Mouse (Mus musculus) myocyte (in vitro differentiated cells): ENCODE data around the gene Hilpda. TPM values are rescaled to one million over a fixed set of nuclear protein-coding genes. Genes with fewer than 3 reads are reported as not detected.

Source experiments
- H3K27me3 ChIP-seq: one replicate; pipeline ENCODE4 v1.6.1; 2011; ENCODE audit not compliant: control insufficient read depth, insufficient read depth, insufficient read length
- H3K36me3 ChIP-seq: one replicate; pipeline ENCODE4 v1.6.1; 2011; ENCODE audit not compliant: control insufficient read depth, insufficient read depth
- H3K4me2 ChIP-seq: one replicate; pipeline ENCODE4 v1.6.1; 2011; ENCODE audit warnings: low read depth, control low read depth
- H3K4me3 ChIP-seq: one replicate; pipeline ENCODE4 v1.5.1; 2011; ENCODE audit warnings: mild to moderate bottlenecking, control low read depth, moderate library complexity
- H3K79me2 ChIP-seq: one replicate; pipeline ENCODE4 v1.6.1; 2011; ENCODE audit not compliant: control insufficient read depth, insufficient read depth
- H3ac ChIP-seq: one replicate; pipeline ENCODE4 v1.6.1; 2011; ENCODE audit not compliant: control insufficient read depth, insufficient read length
- CEBPB ChIP-seq: IDR thresholded peaks from 2 replicates; pipeline ENCODE4 v1.6.1; 2011; ENCODE audit warnings: mild to moderate bottlenecking, moderate library complexity; ENCODE audit not compliant: poor library complexity, insufficient read depth, severe bottlenecking
- E2F4 ChIP-seq: IDR thresholded peaks from one replicate; pipeline ENCODE4 v1.6.1; 2011; ENCODE audit warnings: mild to moderate bottlenecking, control low read depth, moderate library complexity; ENCODE audit not compliant: insufficient read depth
- MAX ChIP-seq: IDR thresholded peaks from one replicate; pipeline ENCODE4 v1.6.1; 2011; ENCODE audit warnings: low read depth, mild to moderate bottlenecking, control low read depth
- MYOD1 ChIP-seq, 3 experiments: IDR thresholded peaks; one replicate each; pipeline ENCODE4 v1.6.1; 2011; ENCODE audit warnings: control low read depth in 2 of 3, low read depth in 2 of 3, mild to moderate bottlenecking in 2 of 3, moderate library complexity in 1 of 3; ENCODE audit not compliant: insufficient read length in 2 of 3, control insufficient read depth in 1 of 3
- MYOG ChIP-seq, 3 experiments: IDR thresholded peaks; one replicate each; pipeline ENCODE4 v1.6.1; 2011; ENCODE audit warnings: control low read depth in 2 of 3, low read depth in 2 of 3, mild to moderate bottlenecking in 2 of 3; ENCODE audit not compliant: insufficient read length in 2 of 3, control insufficient read depth in 1 of 3, insufficient read depth in 1 of 3
- POLR2A ChIP-seq: IDR thresholded peaks from one replicate; pipeline ENCODE4 v1.6.1; 2011; ENCODE audit warnings: low read depth, mild to moderate bottlenecking, control low read depth, moderate library complexity; ENCODE audit not compliant: insufficient read length
- POLR2AphosphoS2 ChIP-seq: IDR thresholded peaks from one replicate; pipeline ENCODE4 v1.6.1; 2011; ENCODE audit warnings: low read depth, control low read depth; ENCODE audit not compliant: insufficient read length
- REST ChIP-seq: IDR thresholded peaks from one replicate; pipeline ENCODE4 v1.6.1; 2011; ENCODE audit warnings: mild to moderate bottlenecking, control low read depth, moderate library complexity; ENCODE audit not compliant: insufficient read depth, insufficient read length
- SRF ChIP-seq: IDR thresholded peaks from one replicate; pipeline ENCODE4 v1.6.1; 2011; ENCODE audit warnings: low read depth; ENCODE audit not compliant: control insufficient read depth, insufficient read length
- TCF12 ChIP-seq: IDR thresholded peaks from one replicate; pipeline ENCODE4 v1.6.1; 2011; ENCODE audit warnings: mild to moderate bottlenecking, control low read depth; ENCODE audit not compliant: poor library complexity, insufficient read depth, severe bottlenecking
- TCF3 ChIP-seq: IDR thresholded peaks from one replicate; pipeline ENCODE4 v1.6.1; 2011; ENCODE audit warnings: low read depth, control low read depth; ENCODE audit not compliant: insufficient read length
- USF1 ChIP-seq: IDR thresholded peaks from one replicate; pipeline ENCODE4 v1.6.1; 2011; ENCODE audit warnings: low read depth, mild to moderate bottlenecking, control low read depth, moderate library complexity
- polyA plus RNA-seq: library from polyadenylated mRNA; unstranded; fragments of >200 nt; fragmentation: generic; extraction: Trizol; gene quantifications from one replicate; pipeline ENCODE4 v1.2.1, GENCODE M21; 2012; ENCODE audit warnings: missing spikeins

The Hilpda gene
- polyA plus RNA-seq, 1 experiment = 15.5 TPM

DNA sequence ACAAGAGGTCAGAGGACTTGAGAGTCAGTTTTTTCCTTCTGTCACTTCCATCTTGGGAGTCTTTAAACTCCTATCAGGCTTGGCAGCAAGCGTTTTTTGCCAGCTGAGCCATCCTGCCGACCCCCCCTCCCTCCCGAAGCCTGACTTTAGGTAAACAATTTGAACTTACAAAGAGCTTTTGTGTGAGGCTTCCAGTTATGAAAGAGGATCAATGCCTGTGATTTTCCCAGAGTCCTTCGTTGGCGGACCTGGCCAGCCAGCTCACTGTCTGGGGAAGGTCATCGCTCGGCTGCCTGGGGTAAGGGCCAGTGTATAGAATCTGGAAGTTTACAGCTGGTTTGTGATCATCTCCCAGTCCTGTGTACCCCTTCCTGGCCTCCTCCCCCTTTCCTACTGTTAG is 8.4 kb downstream of the Hilpda start:
- no peaks in the 10 kb centered on the region for H3K36me3 ChIP-seq
- H3K4me3 ChIP-seq = no peak overlapping the region
- TF ChIP-seq MYOD1 (IDR thresholded peaks at IDR 0.05; ENCODE audit: control insufficient read depth in 1 of 3, insufficient read length in 2 of 3, low read depth in 2 of 3) (no peak), E2F4 (no peak), REST (no peak), POLR2AphosphoS2 (no peak), CEBPB (no peak), SRF (no peak), MYOG (IDR thresholded peaks at IDR 0.05; ENCODE audit: control insufficient read depth in 1 of 3, insufficient read depth in 1 of 3, insufficient read length in 2 of 3, low read depth in 2 of 3) (no peak)
- no peaks in the 10 kb centered on the region for H3K79me2 ChIP-seq
- no peak overlapping the region for H3K4me2 ChIP-seq
- H3K27me3 ChIP-seq = no peaks in the 10 kb centered on the region
- no peak overlapping the region for H3ac ChIP-seq

DNA sequence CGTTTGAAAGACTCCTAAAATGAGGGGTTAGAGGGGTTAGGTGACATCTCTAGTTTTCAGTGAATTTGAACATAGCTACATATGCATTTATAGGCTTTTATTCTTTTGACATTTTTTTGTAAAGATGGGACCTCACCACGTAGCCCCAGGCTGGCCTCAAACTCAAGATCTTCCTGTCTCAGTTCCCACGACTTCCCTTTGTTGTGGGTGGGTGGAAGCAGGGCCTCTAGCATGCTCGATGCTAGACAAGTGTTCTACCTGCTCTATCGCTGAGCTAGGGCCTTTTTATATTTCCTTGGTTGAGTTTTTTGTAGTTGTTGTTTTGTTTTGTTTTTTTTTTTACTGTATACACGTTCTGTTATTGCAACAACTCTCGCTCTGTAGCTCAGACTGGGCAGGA is 14.6 kb downstream of the Hilpda start:
- Histone ChIP-seq H3ac (no peak overlapping the region), H3K27me3 (no peaks in the 10 kb centered on the region), H3K4me3 (no peak overlapping the region), H3K79me2 (no peaks in the 10 kb centered on the region), H3K36me3 (no peaks in the 10 kb centered on the region), H3K4me2 (no peak overlapping the region)
- no peak for TF ChIP-seq POLR2A
- TF ChIP-seq TCF12 = no peak
- no peak for TF ChIP-seq MYOD1 (IDR thresholded peaks at IDR 0.05; ENCODE audit: control insufficient read depth in 1 of 3, insufficient read length in 2 of 3, low read depth in 2 of 3)
- TF ChIP-seq REST = no peak

DNA sequence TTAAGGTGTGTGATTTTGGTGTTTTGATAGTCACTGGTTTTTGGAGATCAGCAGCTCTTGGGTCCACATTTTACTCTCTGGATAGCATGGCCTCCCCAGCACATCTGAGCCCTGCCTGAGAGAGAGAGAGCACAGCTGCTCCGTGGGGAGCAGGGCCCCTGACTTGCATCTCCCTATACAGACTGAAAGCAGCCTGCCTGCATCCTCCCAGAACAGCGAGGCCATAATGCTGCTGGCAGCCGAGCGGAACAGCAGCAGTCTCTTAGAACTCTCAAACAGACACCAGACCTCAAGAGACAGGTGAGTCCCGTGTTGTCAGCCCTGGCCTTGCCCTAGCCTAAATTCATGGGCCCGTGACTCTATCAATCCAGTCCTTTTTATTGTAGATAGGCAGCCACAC is 15.2 kb downstream of the Hilpda start:
- Histone ChIP-seq H3K79me2 (no peaks in the 10 kb centered on the region), H3K4me3 (no peak overlapping the region), H3ac (no peak overlapping the region), H3K27me3 (no peaks in the 10 kb centered on the region), H3K36me3 (no peaks in the 10 kb centered on the region), H3K4me2 (peak overlapping the region; percentile 0)
- no peak for TF ChIP-seq E2F4
- TF ChIP-seq SRF = no peak
- no peak for TF ChIP-seq MYOD1 (IDR thresholded peaks at IDR 0.05; ENCODE audit: control insufficient read depth in 1 of 3, insufficient read length in 2 of 3, low read depth in 2 of 3)
- no peak for TF ChIP-seq REST
- TF ChIP-seq TCF12 = no peak
- no peak for TF ChIP-seq USF1
- no peak for TF ChIP-seq MYOG (IDR thresholded peaks at IDR 0.05; ENCODE audit: control insufficient read depth in 1 of 3, insufficient read depth in 1 of 3, insufficient read length in 2 of 3, low read depth in 2 of 3)
- TF ChIP-seq POLR2AphosphoS2 = no peak
- TF ChIP-seq TCF3 = no peak
- no peak for TF ChIP-seq CEBPB
- TF ChIP-seq POLR2A = no peak
- no peak for TF ChIP-seq MAX

DNA sequence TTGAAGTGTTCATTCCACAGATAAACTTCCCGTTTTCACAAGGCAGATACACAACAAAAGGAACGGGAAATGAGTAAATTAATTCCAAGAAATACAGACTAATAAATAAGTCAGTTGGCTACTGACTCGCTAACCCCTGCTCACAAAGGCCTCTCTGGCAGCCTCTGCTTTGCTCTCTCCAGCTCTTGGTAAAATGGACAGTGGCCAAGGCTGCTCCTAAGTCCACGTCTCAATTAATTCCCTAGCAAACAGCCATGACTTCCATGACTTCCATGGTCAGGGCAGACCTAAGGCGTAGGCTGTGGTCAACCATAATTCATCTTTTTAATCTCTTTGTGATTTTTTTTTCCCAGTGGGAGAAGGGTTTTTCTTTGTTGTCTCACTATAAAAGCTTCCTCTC is 15.7 kb downstream of the Hilpda start:
- H3K79me2 ChIP-seq = no peaks in the 10 kb centered on the region
- H3ac ChIP-seq = no peak overlapping the region
- no peak for TF ChIP-seq TCF3
- H3K36me3 ChIP-seq = no peaks in the 10 kb centered on the region
- H3K27me3 ChIP-seq = no peaks in the 10 kb centered on the region
- peak overlapping the region; percentile 0 for H3K4me2 ChIP-seq
- H3K4me3 ChIP-seq = no peak overlapping the region

DNA sequence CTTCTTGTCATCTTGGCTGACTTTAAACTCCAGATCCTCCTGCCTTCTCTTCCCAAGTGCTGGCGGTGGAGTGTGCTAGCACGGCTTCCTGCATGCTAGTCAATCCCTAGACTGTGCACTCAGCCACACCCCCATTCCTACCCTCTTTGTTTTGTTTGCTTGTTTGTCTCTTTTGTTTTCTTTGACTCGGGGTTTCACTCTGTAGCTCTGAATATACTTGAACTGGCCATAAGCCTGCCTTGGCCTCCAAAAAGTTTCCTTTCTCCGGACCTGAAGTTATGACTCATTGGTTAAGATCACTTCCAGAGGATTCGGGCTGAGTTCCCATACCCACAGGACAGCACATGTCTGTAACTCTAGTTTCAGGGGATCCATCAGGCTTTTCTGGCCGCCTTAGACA is 16.4 kb downstream of the Hilpda start:
- peak overlapping the region; percentile 24 for H3K4me2 ChIP-seq
- TF ChIP-seq TCF3 = no peak
- no peaks in the 10 kb centered on the region for H3K79me2 ChIP-seq
- H3K27me3 ChIP-seq = no peaks in the 10 kb centered on the region
- H3K4me3 ChIP-seq = no peak overlapping the region
- no peak overlapping the region for H3ac ChIP-seq
- H3K36me3 ChIP-seq = no peaks in the 10 kb centered on the region

DNA sequence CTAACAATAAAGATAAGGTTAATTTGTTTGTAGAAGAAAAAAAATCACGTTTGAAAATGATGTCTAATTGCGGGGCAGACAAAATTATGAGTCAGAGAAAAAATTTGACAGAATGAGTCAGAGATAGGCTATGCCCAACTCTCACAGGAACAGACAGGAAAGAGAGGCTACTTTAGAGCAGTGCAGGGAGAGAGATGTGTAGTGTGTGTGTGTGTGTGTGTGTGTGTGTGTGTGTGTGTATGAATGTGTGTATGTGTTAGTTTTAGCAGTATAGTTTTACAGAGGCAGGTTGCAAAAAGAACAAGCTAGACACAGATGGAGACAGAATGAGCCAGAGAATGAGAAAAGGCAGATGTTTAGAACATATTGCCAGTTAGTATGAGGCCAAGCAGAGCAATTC is 26.8 kb downstream of the Hilpda start:
- TF ChIP-seq POLR2A = no peak
- TF ChIP-seq REST = no peak
- no peak for TF ChIP-seq TCF12
- TF ChIP-seq SRF = no peak
- Histone ChIP-seq H3K4me2 (peak overlapping the region; percentile 24), H3ac (no peak overlapping the region), H3K4me3 (no peak overlapping the region), H3K27me3 (no peaks in the 10 kb centered on the region), H3K79me2 (no peaks in the 10 kb centered on the region), H3K36me3 (no peaks in the 10 kb centered on the region)
